In genomic region chr12:91585815-91586214, GRCm38 (mm10) we compare ENCODE assay signal across 6 mouse cellular contexts. TPM values are rescaled to one million over a fixed set of nuclear protein-coding genes. Genes with fewer than 3 reads are reported as not detected.
DNase-seq lines count a peak whose midpoint lies in the region; TF ChIP-seq lines count a peak whose summit lies in the region.
"Not testable (repeated sequence)": the region's sequence is repeated elsewhere in the genome, so short reads cannot be mapped to it uniquely, and the experiment has no call there.

No protein-coding gene starts in this region.

- 0 out of 2 replicates have a peak, but pooled peaks have one; percentile 3 for TF ChIP-seq EP300 in CH12.LX (IDR thresholded peaks at IDR 0.05; ENCODE audit: low read length)

- dilution Hi-C loops in CH12.LX (cut with MboI; ENCODE audit: extremely low pct_ligation_motif_present, extremely low pct_unique_long_range_greater_than_20kb, low sequenced_read_pairs), result not testable (repeated sequence)

- H3K27ac ChIP-seq in CH12.LX (ENCODE audit: insufficient read depth, low read depth), result peak overlapping the region; percentile 78

- not testable (repeated sequence) for H3K4me2 ChIP-seq in CH12.LX (ENCODE audit: insufficient read depth, low read depth, poor library complexity, severe bottlenecking)

- peak; percentile 19 for DNase-seq in 3T3-L1 (ENCODE audit: low read depth, low spot score)
- DNase-seq in CH12.LX (ENCODE audit: extremely low read depth), result peak; percentile 83
- peak; percentile 38 for DNase-seq in ZHBTc4 (ENCODE audit: low read depth, low spot score)
- peak; percentile 55 for DNase-seq in heart, adult 11 months
- peak; percentile 18 for DNase-seq in induced T-regulatory cell, adult 2 months (ENCODE audit: low read depth)

- TF ChIP-seq CTCF in CH12.LX (conservative IDR thresholded peaks at IDR 0.05 in 1 of 2, IDR thresholded peaks at IDR 0.05 in 1 of 2; ENCODE audit: low read depth in 2 of 2, low read length in 2 of 2), result not testable (repeated sequence)

- H3K4me3 ChIP-seq in CH12.LX (replicated peaks in 1 of 3; ENCODE audit: low read depth in 2 of 3, low read length in 2 of 3, poor library complexity in 1 of 3), result peak overlapping the region in 1 of 3 experiments; percentile 26
- peak overlapping the region; percentile 65 for H3K4me3 ChIP-seq in megakaryocyte, embryonic 14.5 days (replicated peaks)

- not testable (repeated sequence) for H3K9ac ChIP-seq in CH12.LX (ENCODE audit: insufficient read depth, low read depth)

- peaks cover 12 to 40% of the 10 kb centered on the region in 2 experiments for H3K36me3 ChIP-seq in CH12.LX (replicated peaks in 1 of 2; ENCODE audit: control insufficient read depth in 1 of 2, insufficient read depth in 1 of 2, low read length in 1 of 2)
- peaks cover 58% of the 10 kb centered on the region for H3K36me3 ChIP-seq in megakaryocyte, embryonic 14.5 days (replicated peaks; ENCODE audit: low read length)

- TF ChIP-seq RAD21 in CH12.LX (IDR thresholded peaks at IDR 0.05; ENCODE audit: low read depth, low read length), result not testable (repeated sequence)

- in situ Hi-C loops in CH12.LX (cut with MboI; ENCODE audit: low pct_ligation_motif_present, low pct_unique_long_range_greater_than_20kb, low sequenced_read_pairs), result not testable (repeated sequence)

- H3K9me3 ChIP-seq in CH12.LX (replicated peaks; ENCODE audit: low read length); megakaryocyte, embryonic 14.5 days: not testable (repeated sequence)

- not testable (repeated sequence) for H3K27me3 ChIP-seq in CH12.LX (replicated peaks); megakaryocyte, embryonic 14.5 days (replicated peaks)

- TF ChIP-seq POLR2A in CH12.LX (IDR thresholded peaks at IDR 0.05; ENCODE audit: low read depth, low read length), result not testable (repeated sequence)

- H3K4me1 ChIP-seq in CH12.LX (ENCODE audit: control insufficient read depth in 1 of 2, insufficient read depth in 2 of 2), result peaks cover 6 to 56% of the 10 kb centered on the region in 2 experiments
- H3K4me1 ChIP-seq in megakaryocyte, embryonic 14.5 days, result peaks cover 62% of the 10 kb centered on the region

- peaks cover 57% of the 10 kb centered on the region for H3K79me2 ChIP-seq in CH12.LX (replicated peaks; ENCODE audit: control insufficient read depth, extremely low read depth, insufficient read depth, poor library complexity, severe bottlenecking)

TF ChIP-seq in CH12.LX, 34 proteins besides CTCF, POLR2A, EP300 and RAD21:
- TF ChIP-seq MXI1 (IDR thresholded peaks at IDR 0.05; ENCODE audit: low read depth, low read length) (peak; percentile 52; the same call in 1 of the 2 replicates), ETS1 (conservative IDR thresholded peaks at IDR 0.05; ENCODE audit: low read depth, low read length) (peak; percentile 32), IRF4 (IDR thresholded peaks at IDR 0.05; ENCODE audit: low read depth, low read length) (peak; percentile 43; the same call in 1 of the 2 replicates), BHLHE40 (IDR thresholded peaks at IDR 0.05; ENCODE audit: low read depth, low read length) (peak; percentile 64), MAX (IDR thresholded peaks at IDR 0.05; ENCODE audit: low read length) (peak; percentile 42; the same call in 1 of the 2 replicates)

RNA-seq across cellular contexts. Expression of gene Gtf2a1, which starts 4.5 kb away (rescaled TPM):
- total RNA-seq in CH12.LX (2012; rRNA removed) (25.7 and 29.0 TPM in 2 replicates), CH12.LX (2014; rRNA removed) (16.0 and 19.2 TPM in 2 replicates)
- 34.5 and 36.2 TPM in 2 replicates for polyA plus RNA-seq in CH12.LX (2012; ENCODE audit: insufficient read length, low read depth)
- polyA plus RNA-seq in megakaryocyte, embryonic 14.5 days (2012; ENCODE audit: insufficient read depth, low replicate concordance), result 0.93 and 3.8 TPM in 2 replicates

Comparison
In these comparisons a context has a peak if more than half of its experiments do, and no peak if none do; other contexts are left out.
1. DNase-seq: peak in every context shown above with its lines; median percentile 83 in CH12.LX; 55 in heart, adult 11 months; 38 in ZHBTc4; 19 in 3T3-L1; 18 in induced T-regulatory cell, adult 2 months.